Mouse (Mus musculus): ENCODE measurements around the gene Pitx2. TPM values are rescaled to one million over a fixed set of nuclear protein-coding genes. Genes with fewer than 3 reads are reported as not detected.

The Pitx2 gene
- polyA plus RNA-seq, 1 experiment from 2014 or later: 28.1 TPM

DNA sequence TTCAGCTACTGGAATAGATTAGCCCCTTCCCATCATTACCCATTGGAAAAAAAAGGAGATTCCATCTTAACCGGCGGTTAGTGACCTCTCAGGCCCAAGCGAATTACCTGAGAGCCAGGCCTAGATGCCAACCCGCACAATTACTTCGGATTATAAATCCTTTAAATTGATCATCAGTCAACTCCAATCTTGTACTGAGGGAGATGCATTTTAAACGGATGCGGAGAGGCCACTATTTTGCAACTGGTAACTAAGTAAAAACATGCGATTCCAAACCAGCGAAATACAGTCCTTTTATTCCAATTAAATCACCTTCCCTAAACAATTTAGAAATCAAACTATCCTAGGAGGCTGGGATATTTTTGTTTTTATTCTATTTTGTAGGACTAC, 818 bp downstream of the Pitx2 start:
- H3K4me2 ChIP-seq (ENCODE audit: low read depth, low read length): peak overlapping the region; percentile 90
- H3K9ac ChIP-seq (ENCODE audit: low read depth, low read length): peak overlapping the region; percentile 69; the same call in 1 of the 2 replicates
- H3K4me3 ChIP-seq (ENCODE audit: low read length): peak overlapping the region; percentile 59
- 16% methylated on average over 9 of the region's 9 CpGs for WGBS
- ATAC-seq: no peak
- no peak overlapping the region for H3K27ac ChIP-seq (ENCODE audit: low read length)
- H3K27me3 ChIP-seq (replicated peaks; ENCODE audit: control insufficient read depth, insufficient read depth, low read length): peaks cover 52% of the 10 kb centered on the region
- H3K9me3 ChIP-seq (ENCODE audit: control insufficient read depth, low read length): no peaks in the 10 kb centered on the region
- peaks cover 13% of the 10 kb centered on the region for H3K4me1 ChIP-seq (ENCODE audit: control insufficient read depth, insufficient read depth, low read length)
- no peaks in the 10 kb centered on the region for H3K36me3 ChIP-seq (ENCODE audit: control insufficient read depth, insufficient read depth, low read length)

DNA sequence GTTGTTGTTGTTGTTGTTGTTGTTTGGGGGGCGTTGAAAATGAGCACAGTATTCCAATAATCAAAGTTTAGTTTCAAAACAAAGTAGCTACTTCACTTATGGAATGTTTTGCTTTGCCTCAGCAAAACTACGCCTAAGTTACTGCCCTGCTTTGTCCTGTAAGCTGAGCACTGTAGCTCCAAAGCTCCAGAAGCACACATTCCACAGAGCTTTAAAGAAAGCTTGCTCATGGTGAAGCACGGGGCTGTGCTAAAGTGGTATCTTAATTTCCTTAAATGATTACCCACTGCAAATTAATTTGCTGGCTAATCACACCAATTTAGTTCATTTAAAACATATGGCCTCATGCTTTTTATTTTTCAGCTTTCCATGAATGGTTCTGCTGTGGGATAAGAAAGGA, 1.5 kb downstream of the Pitx2 start:
- no peak for ATAC-seq
- Histone ChIP-seq H3K4me1 (ENCODE audit: control insufficient read depth, insufficient read depth, low read length) (peaks cover 13% of the 10 kb centered on the region), H3K9me3 (ENCODE audit: control insufficient read depth, low read length) (no peaks in the 10 kb centered on the region), H3K27me3 (replicated peaks; ENCODE audit: control insufficient read depth, insufficient read depth, low read length) (peaks cover 52% of the 10 kb centered on the region), H3K27ac (ENCODE audit: low read length) (no peak overlapping the region), H3K36me3 (ENCODE audit: control insufficient read depth, insufficient read depth, low read length) (no peaks in the 10 kb centered on the region), H3K9ac (ENCODE audit: low read depth, low read length) (no peak overlapping the region), H3K4me2 (ENCODE audit: low read depth, low read length) (0 out of 2 replicates have a peak overlapping the region, but pooled peaks have one; percentile 32), H3K4me3 (ENCODE audit: low read length) (no peak overlapping the region)
- WGBS: 20% methylated on average over 3 of the region's 3 CpGs

DNA sequence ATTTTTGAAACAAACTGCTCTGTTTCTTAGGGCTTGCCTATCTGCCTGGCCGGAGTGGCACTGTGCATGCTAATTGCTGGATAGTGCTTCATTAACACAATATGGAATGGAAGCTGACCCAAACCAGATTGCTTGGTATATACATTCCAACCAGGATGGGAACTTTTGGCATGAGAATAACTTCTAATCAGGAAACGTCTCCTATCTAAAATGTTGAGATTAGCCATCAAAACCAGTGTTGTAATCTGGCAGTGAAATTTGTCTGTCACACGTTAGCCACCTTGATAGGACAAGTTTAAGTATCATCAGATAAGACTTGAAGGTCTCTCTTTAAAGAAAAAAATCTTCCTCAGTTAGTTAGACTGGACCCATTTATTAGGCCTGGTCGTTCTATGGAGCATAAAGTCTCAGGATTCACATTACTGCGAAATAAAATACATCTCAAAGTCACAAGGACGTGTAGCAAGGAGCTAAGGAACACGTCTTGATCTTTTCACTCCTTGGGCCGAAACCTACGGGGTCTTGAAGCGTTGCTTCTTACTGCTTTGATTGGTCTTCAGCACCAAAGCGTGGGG, 2.1 kb downstream of the Pitx2 start:
- Histone ChIP-seq H3K27me3 (replicated peaks; ENCODE audit: control insufficient read depth, insufficient read depth, low read length) (peaks cover 55% of the 10 kb centered on the region), H3K9ac (ENCODE audit: low read depth, low read length) (no peak overlapping the region), H3K27ac (ENCODE audit: low read length) (no peak overlapping the region), H3K4me3 (ENCODE audit: low read length) (no peak overlapping the region), H3K9me3 (ENCODE audit: control insufficient read depth, low read length) (no peaks in the 10 kb centered on the region), H3K4me2 (ENCODE audit: low read depth, low read length) (peak overlapping the region; percentile 32; the same call in 1 of the 2 replicates), H3K36me3 (ENCODE audit: control insufficient read depth, insufficient read depth, low read length) (no peaks in the 10 kb centered on the region), H3K4me1 (ENCODE audit: control insufficient read depth, insufficient read depth, low read length) (peaks cover 13% of the 10 kb centered on the region)
- ATAC-seq: no peak
- WGBS: 40% methylated on average over 11 of the region's 11 CpGs

DNA sequence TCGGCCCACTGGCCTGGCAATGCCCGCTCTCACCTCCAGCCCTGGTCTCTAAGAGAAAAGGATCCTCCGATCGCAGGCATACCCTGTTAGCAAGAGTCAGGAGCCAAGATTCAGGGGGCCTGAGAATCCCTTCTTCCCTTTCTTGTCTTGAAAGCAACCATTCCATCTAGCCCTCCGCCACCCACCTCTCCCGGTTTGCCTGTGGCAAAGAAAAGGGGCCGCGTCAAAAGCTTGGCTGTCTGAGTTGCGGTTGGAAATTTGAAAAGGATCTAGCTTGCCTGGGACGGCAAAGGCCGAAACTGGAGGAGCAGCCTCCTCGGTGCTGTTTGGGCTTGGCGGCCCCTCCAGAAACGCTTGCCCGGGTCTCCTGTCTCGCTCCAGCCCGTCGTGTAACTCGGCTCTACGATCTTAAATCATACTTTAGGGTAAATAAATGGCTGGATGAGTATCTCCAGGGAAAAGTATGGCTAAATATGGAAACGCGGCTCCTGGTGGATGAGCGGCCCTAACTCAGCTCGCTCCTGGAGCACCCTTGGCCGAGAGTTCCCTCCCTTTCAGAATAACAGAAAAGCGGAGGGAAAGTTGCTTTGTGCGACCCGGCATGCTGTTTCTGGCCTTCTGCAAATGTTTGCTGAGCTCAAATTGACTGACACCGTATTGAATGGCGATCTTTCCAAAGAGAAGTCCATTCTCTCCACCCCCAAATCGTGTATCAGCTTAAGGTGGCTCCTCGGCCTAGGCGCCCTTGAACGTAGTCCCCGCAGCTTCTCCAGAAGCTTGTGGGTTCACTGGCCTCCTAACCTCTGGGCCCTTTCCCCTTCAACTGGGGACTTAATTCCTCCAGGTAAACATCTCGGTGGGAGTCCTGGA, 3.4 kb downstream of the Pitx2 start:
- ATAC-seq: no peak
- H3K4me2 ChIP-seq (ENCODE audit: low read depth, low read length): peak overlapping the region; percentile 93
- peaks cover 52% of the 10 kb centered on the region for H3K27me3 ChIP-seq (replicated peaks; ENCODE audit: control insufficient read depth, insufficient read depth, low read length)
- H3K4me1 ChIP-seq (ENCODE audit: control insufficient read depth, insufficient read depth, low read length): peaks cover 13% of the 10 kb centered on the region
- H3K36me3 ChIP-seq (ENCODE audit: control insufficient read depth, insufficient read depth, low read length): no peaks in the 10 kb centered on the region
- H3K27ac ChIP-seq (ENCODE audit: low read length): peak overlapping the region; percentile 8; the same call in 1 of the 2 replicates
- peak overlapping the region; percentile 53 for H3K9ac ChIP-seq (ENCODE audit: low read depth, low read length)
- 30% methylated on average over 36 of the region's 36 CpGs for WGBS
- no peaks in the 10 kb centered on the region for H3K9me3 ChIP-seq (ENCODE audit: control insufficient read depth, low read length)
- H3K4me3 ChIP-seq (ENCODE audit: low read length): peak overlapping the region; percentile 31

DNA sequence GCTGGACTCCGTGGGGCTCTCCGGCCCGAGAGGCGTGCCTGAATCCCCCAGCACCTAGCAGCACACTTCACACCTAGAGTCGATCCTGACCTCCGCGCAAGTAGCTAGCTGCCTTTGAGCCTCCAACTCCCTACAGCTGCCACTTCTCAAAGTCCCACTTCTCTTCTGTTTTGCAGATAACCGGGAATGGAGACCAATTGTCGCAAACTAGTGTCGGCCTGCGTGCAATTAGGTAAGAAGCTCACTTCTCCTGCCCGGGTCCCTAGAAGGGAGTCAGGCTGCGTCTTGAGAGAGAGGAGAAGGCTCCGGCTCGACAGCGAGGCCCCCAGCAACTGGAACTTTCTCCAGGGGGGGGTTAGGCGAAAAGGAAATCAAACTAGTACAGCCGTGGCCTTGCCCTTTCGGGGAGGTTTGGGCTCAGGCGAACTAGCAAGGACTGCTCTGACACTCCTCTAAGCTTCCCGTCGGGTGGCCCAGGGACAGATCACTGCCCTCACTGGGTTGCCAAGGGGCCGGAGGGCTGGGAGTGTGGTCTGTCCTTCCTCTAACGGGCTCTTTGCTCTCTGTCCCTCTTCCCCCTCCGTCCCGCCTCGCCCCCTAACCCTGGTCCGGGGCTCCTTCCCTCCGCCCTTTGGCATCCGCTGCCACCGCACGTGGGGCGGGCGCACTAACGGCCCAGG, 4.2 kb downstream of the Pitx2 start:
- H3K9me3 ChIP-seq (ENCODE audit: control insufficient read depth, low read length): no peaks in the 10 kb centered on the region
- H3K4me3 ChIP-seq (ENCODE audit: low read length): peak overlapping the region; percentile 56
- H3K4me1 ChIP-seq (ENCODE audit: control insufficient read depth, insufficient read depth, low read length): peaks cover 13% of the 10 kb centered on the region
- peak; percentile 36 for ATAC-seq
- no peaks in the 10 kb centered on the region for H3K36me3 ChIP-seq (ENCODE audit: control insufficient read depth, insufficient read depth, low read length)
- H3K4me2 ChIP-seq (ENCODE audit: low read depth, low read length): peak overlapping the region; percentile 93
- 16% methylated on average over 35 of the region's 35 CpGs for WGBS
- H3K27ac ChIP-seq (ENCODE audit: low read length): no peak overlapping the region; the same call in 1 of the 2 replicates
- H3K27me3 ChIP-seq (replicated peaks; ENCODE audit: control insufficient read depth, insufficient read depth, low read length): peaks cover 52% of the 10 kb centered on the region
- peak overlapping the region; percentile 61 for H3K9ac ChIP-seq (ENCODE audit: low read depth, low read length)

DNA sequence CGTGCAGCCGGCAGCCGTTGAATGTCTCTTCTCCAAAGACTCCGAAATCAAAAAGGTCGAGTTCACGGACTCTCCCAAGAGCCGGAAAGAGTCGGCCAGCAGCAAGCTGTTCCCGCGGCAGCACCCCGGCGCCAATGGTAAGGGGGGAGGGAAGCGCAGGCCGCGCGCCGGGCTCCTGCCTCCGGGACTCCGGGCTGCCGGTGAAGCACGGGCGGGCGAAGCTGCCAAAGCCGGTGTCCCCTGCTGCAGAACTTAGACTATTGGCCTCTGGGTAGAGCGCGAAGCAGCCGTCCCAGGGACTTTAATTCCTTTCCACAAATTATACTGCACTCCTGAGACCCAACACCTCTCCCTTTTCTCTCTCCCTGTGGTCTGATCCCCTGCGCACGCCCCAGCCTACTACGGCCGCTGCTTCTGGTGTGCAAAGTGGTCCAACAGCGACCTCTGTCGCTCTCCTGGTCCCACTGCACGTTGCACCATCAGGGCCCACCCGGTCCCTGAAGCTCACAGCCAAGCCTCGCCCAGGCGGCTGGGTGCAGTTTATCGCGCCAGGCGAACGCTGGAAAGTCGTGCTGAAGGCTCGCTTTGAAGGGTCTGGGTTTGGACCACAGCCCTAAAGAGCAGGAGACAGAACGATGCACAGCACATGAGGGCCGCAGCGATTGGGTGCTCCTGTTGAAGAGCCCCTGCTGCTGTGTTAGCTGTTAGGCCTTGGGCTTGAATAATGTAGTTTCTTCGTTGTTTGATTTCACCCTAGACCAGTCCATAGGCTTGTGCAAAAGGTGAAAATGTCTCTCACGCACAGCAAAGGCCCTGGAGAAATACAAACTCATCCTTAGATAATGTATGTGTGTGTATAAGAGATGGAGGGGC, 5.0 kb downstream of the Pitx2 start:
- Histone ChIP-seq H3K36me3 (ENCODE audit: control insufficient read depth, insufficient read depth, low read length) (no peaks in the 10 kb centered on the region), H3K9ac (ENCODE audit: low read depth, low read length) (peak overlapping the region; percentile 61), H3K27me3 (replicated peaks; ENCODE audit: control insufficient read depth, insufficient read depth, low read length) (peaks cover 54% of the 10 kb centered on the region), H3K4me2 (ENCODE audit: low read depth, low read length) (peak overlapping the region; percentile 93), H3K4me1 (ENCODE audit: control insufficient read depth, insufficient read depth, low read length) (peaks cover 8% of the 10 kb centered on the region), H3K4me3 (ENCODE audit: low read length) (peak overlapping the region; percentile 56), H3K27ac (ENCODE audit: low read length) (no peak overlapping the region; the same call in 1 of the 2 replicates), H3K9me3 (ENCODE audit: control insufficient read depth, low read length) (no peaks in the 10 kb centered on the region)
- peak; percentile 94 for ATAC-seq
- 2% methylated on average over 48 of the region's 48 CpGs for WGBS

DNA sequence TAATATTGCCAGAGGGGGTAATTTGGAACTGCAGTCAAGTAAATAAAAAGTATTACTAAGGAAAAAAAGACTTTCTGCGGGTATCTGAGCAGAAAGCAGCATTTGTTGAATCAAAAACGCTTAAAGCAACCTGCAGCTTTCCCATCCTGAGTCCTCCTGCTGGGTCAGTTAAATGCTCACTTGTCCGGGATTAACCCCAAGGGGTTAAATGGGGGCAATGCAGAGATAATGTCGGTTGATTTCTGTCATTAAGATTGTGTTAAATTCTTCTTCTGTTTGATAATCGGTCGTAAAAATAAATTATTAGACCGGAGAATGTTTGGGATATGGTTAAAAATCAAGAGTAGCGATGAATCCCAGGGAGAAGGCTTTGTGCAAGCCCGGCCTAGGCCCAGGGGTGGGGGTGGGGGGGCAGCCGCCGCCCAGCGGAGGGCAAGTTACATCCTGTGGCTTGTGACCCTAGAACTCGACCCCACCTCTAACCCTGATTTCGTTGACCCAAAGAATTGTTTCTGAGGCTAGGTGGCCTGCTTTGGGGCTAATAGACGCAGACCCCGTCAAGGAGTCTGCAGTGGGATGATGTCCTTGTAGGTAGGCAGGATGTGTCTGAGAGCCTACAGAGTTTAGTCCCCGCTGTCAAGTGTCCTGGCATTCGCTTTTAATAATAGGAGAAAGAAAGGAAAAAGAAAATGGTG, 6.0 kb downstream of the Pitx2 start:
- Histone ChIP-seq H3K4me2 (ENCODE audit: low read depth, low read length) (no peak overlapping the region), H3K9me3 (ENCODE audit: control insufficient read depth, low read length) (no peaks in the 10 kb centered on the region), H3K9ac (ENCODE audit: low read depth, low read length) (no peak overlapping the region), H3K4me1 (ENCODE audit: control insufficient read depth, insufficient read depth, low read length) (peaks cover 8% of the 10 kb centered on the region), H3K4me3 (ENCODE audit: low read length) (no peak overlapping the region), H3K36me3 (ENCODE audit: control insufficient read depth, insufficient read depth, low read length) (no peaks in the 10 kb centered on the region), H3K27me3 (replicated peaks; ENCODE audit: control insufficient read depth, insufficient read depth, low read length) (peaks cover 50% of the 10 kb centered on the region), H3K27ac (ENCODE audit: low read length) (no peak overlapping the region)
- WGBS: 28% methylated on average over 18 of the region's 18 CpGs
- no peak for ATAC-seq

DNA sequence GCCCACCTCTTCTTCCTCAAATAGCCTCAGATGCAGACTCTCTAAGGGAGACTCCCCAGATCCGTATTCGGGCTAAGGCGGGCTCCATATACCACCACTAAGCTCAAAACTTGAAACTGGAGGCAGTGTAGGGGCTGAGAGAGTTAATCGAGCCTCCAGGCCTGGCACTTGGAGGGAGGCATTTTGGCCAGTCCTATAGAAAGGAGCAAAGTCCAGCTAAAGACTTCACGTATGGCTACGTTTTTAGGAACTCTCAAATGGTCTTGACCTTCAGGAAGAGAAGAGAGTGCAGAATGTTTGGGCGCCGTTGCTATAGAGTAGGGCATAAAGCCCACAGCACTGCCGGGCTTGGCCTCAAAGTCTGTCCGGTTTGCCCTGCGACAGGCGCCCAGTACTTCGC, 7.1 kb downstream of the Pitx2 start:
- no peaks in the 10 kb centered on the region for H3K9me3 ChIP-seq (ENCODE audit: control insufficient read depth, low read length)
- H3K4me1 ChIP-seq (ENCODE audit: control insufficient read depth, insufficient read depth, low read length): peaks cover 8% of the 10 kb centered on the region
- no peaks in the 10 kb centered on the region for H3K36me3 ChIP-seq (ENCODE audit: control insufficient read depth, insufficient read depth, low read length)
- no peak overlapping the region for H3K27ac ChIP-seq (ENCODE audit: low read length)
- ATAC-seq: no peak
- peaks cover 50% of the 10 kb centered on the region for H3K27me3 ChIP-seq (replicated peaks; ENCODE audit: control insufficient read depth, insufficient read depth, low read length)
- H3K9ac ChIP-seq (ENCODE audit: low read depth, low read length): no peak overlapping the region
- 38% methylated on average over 13 of the region's 13 CpGs for WGBS
- H3K4me3 ChIP-seq (ENCODE audit: low read length): no peak overlapping the region
- no peak overlapping the region for H3K4me2 ChIP-seq (ENCODE audit: low read depth, low read length)

All from intestine, embryonic 16.5 days (tissue).